Mouse (Mus musculus) midbrain, embryonic 13.5 days (tissue): ENCODE results near the gene Cyp2e1. TPM values are rescaled to one million over a fixed set of nuclear protein-coding genes. Genes with fewer than 3 reads are reported as not detected.

ENCODE experiments used
- ATAC-seq: fragments of 200-750 bp; cut with Nextera tagmentation; 2 replicates; pipeline ENCODE4 v1.8.0; 2017; ENCODE audit warnings: mild to moderate bottlenecking, moderate TSS enrichment, moderate library complexity
- H3K27ac ChIP-seq: fragments of 300-500 bp; sonication (generic); 2 replicates; pipeline ENCODE4 v1.5.1; 2015; ENCODE audit warnings: inconsistent platforms, mild to moderate bottlenecking, moderate library complexity
- H3K27me3 ChIP-seq: fragments of 300-500 bp; sonication (generic); 2 replicates; pipeline ENCODE4 v1.6.1; 2015; ENCODE audit warnings: mild to moderate bottlenecking, inconsistent platforms
- H3K36me3 ChIP-seq: fragments of 300-500 bp; sonication (generic); 2 replicates; pipeline ENCODE4 v1.6.1; 2015; ENCODE audit warnings: mild to moderate bottlenecking, inconsistent platforms
- H3K4me1 ChIP-seq: fragments of 300-500 bp; sonication (generic); replicated peaks from 2 replicates; pipeline ENCODE4 v1.6.1; 2015; ENCODE audit warnings: inconsistent platforms
- H3K4me2 ChIP-seq: fragments of 300-500 bp; sonication (generic); replicated peaks from 2 replicates; pipeline ENCODE4 v1.6.1; 2015; ENCODE audit warnings: moderate library complexity, mild to moderate bottlenecking, inconsistent platforms
- H3K4me3 ChIP-seq: fragments of 300-500 bp; sonication (generic); replicated peaks from 2 replicates; pipeline ENCODE4 v1.5.1; 2015; ENCODE audit warnings: mild to moderate bottlenecking, inconsistent platforms
- H3K9ac ChIP-seq: fragments of 300-500 bp; sonication (generic); replicated peaks from 2 replicates; pipeline ENCODE4 v1.6.1; 2015; ENCODE audit warnings: mild to moderate bottlenecking, inconsistent platforms
- H3K9me3 ChIP-seq: fragments of 300-500 bp; sonication (generic); 2 replicates; pipeline ENCODE4 v1.6.1; 2016; ENCODE audit warnings: mild to moderate bottlenecking, inconsistent platforms
- WGBS: fragments of 180-500 bp; shearing (Covaris S2); methylation state at CpG from one replicate; pipeline ENCODE4 v1.1.7; 2015; 5-methylcytosine and 5-hydroxymethylcytosine counted together
- polyA plus RNA-seq: library from polyadenylated mRNA; unstranded; fragments of >200 nt; fragmentation: Nextera tagmentation; extraction: Ambion mirVana; gene quantifications from 2 replicates; pipeline ENCODE4 v1.2.1, GENCODE M21; 2015

Cyp2e1 gene
- polyA plus RNA-seq, 1 experiment from 2014 or later, result not detected

DNA sequence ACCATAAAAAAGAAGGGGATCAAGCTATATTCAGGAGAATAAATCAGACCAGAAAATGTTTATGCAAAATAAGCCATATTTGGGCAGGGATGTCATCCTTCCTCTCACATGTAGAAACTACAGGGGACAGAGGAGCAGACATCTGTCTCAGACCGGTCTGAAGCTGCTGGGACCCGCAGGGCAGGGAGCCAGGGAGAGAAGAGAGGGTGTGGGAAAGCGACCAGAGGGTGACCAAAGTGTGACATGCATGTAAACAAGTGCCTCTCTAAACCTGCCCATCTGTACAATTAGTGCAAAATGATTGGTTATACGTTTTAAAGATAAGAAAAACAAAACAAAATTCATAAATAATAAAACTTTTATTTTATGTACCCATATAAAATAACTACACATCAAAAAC, 56.6 kb downstream of the Cyp2e1 start:
- Histone ChIP-seq H3K36me3 (0 out of 2 replicates have a peak, but pooled peaks cover 9% of the 10 kb centered on the region), H3K4me2 (peak overlapping the region; percentile 37), H3K4me3 (no peak overlapping the region), H3K9ac (no peak overlapping the region), H3K9me3 (no peaks in the 10 kb centered on the region), H3K27me3 (no peaks in the 10 kb centered on the region), H3K4me1 (peaks cover 20% of the 10 kb centered on the region; the same call in 1 of the 2 replicates), H3K27ac (no peak overlapping the region)
- ATAC-seq, result no peak
- WGBS, result 66% methylated on average over 4 of the region's 4 CpGs

DNA sequence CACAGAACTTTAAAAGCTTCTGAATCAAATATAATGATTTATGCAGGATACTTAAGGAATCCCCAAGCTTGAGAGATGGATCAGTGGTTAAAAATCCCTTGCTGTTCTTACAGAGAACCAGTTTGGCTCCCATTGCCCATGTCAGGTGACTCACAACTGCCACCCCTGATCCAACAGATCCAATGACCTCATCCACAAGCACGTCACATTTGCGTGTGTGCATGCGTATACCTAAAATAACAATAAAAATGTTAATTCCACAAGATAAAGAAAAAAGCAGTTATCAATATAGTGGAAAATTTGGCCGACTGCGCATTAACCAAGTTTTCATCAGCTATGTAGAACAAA, 57.7 kb downstream of the Cyp2e1 start:
- peak overlapping the region; percentile 90 for H3K27ac ChIP-seq
- peak; percentile 71 for ATAC-seq
- peak overlapping the region; percentile 82 for H3K9ac ChIP-seq
- H3K4me2 ChIP-seq, result peak overlapping the region; percentile 70
- no peaks in the 10 kb centered on the region for H3K9me3 ChIP-seq
- H3K27me3 ChIP-seq, result no peaks in the 10 kb centered on the region
- WGBS, result 46% methylated on average over 5 of the region's 5 CpGs
- peaks cover 20% of the 10 kb centered on the region; the same call in 1 of the 2 replicates for H3K4me1 ChIP-seq
- H3K36me3 ChIP-seq, result 0 out of 2 replicates have a peak, but pooled peaks cover 9% of the 10 kb centered on the region
- peak overlapping the region; percentile 66 for H3K4me3 ChIP-seq

DNA sequence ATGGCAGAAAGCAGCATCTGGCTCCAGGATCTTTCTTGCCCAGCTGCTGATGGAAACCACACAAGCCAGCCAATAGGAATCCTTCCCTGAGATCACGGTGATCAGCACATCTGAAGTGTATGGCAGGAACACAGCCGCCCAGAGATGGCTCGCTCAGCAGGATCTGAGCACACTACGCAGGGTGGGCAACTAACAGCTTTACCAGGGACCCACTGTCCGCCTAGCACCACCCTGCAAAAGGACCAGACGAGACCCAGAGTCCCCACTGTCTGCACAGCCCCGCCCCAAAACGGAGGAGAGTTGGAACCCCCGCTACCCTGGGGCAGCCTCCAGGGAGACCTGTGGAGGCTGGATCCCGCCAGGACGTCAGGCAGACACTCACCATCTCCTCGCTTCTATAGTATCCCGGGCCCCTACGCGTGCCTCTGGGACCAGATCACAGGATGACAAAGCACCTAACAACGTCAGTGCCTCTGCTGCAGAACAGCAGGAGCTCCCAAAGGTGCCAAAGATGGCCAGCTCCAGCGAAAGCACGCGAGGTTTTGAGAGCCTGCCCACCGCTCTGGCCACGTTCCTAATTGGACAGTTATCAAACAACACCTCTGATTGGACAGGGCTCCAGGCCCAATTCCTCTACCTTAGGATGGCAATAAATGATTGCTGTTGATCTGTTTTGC, 58.3 kb downstream of the Cyp2e1 start, which contains the start of gene Zfp941:
Gene Zfp941 (minus strand): TSS at position 526 of the 677 bp plus-strand sequence.
- WGBS, result 1% methylated on average over 21 of the region's 21 CpGs
- no peaks in the 10 kb centered on the region for H3K27me3 ChIP-seq

DNA sequence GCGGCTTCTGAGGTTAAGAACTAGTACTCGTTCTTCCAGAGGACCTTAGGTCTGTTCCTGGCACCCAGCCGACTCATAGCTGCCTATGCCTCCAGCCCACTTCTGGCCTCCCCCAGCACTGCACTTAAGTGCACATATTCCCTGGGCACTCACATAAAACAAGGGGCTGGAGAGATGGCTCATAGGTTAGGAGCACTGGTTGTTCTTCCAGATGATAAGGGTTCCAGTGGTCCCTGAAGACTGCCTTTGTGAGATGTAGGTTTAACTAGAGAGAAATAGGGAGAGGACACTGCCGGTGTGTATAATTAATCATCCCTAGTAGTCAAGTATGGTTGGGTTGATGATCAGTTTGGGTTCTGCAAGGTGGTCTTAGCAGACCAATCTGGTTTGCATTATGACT, 59.2 kb downstream of the Cyp2e1 start:
- H3K36me3 ChIP-seq, result 0 out of 2 replicates have a peak, but pooled peaks cover 5% of the 10 kb centered on the region
- H3K27ac ChIP-seq, result no peak overlapping the region
- no peaks in the 10 kb centered on the region for H3K9me3 ChIP-seq
- WGBS, result 91% methylated on average over 4 of the region's 4 CpGs
- H3K4me2 ChIP-seq, result no peak overlapping the region
- H3K9ac ChIP-seq, result no peak overlapping the region
- H3K4me3 ChIP-seq, result no peak overlapping the region
- no peaks in the 10 kb centered on the region for H3K27me3 ChIP-seq
- no peak for ATAC-seq
- H3K4me1 ChIP-seq, result peaks cover 16% of the 10 kb centered on the region; the same call in 1 of the 2 replicates

More for the DNA sequence above, 58.3 kb downstream of the Cyp2e1 start, which contains the start of gene Zfp941:
- H3K9ac ChIP-seq, result peak within 1 kb of the TSS; percentile 82
- H3K4me3 ChIP-seq, result peak within 1 kb of the TSS; percentile 66
- peak within 1 kb of the TSS; percentile 70 for H3K4me2 ChIP-seq
- peak within 1 kb of the TSS; percentile 90 for H3K27ac ChIP-seq
- H3K9me3 ChIP-seq, result no peaks in the 10 kb centered on the region
- 0 out of 2 replicates have a peak, but pooled peaks cover 9% of the 10 kb centered on the region for H3K36me3 ChIP-seq
- ATAC-seq, result peak; percentile 94
- H3K4me1 ChIP-seq, result peaks cover 19% of the 10 kb centered on the region; the same call in 1 of the 2 replicates

Other genes with a start within 250 kb of the Cyp2e1 start
- not detected in 2 replicates for gene Olfr538, start 195.9 kb upstream of the Cyp2e1 start, polyA plus RNA-seq
- gene Olfr46, start 162.5 kb upstream of the Cyp2e1 start, polyA plus RNA-seq, result 0.01 and 0.03 TPM in 2 replicates
- gene Olfr61, start 134.8 kb upstream of the Cyp2e1 start, polyA plus RNA-seq, result not detected in 2 replicates
- not detected in 2 replicates for gene Olfr53, start 117.3 kb upstream of the Cyp2e1 start, polyA plus RNA-seq
- 0.01 TPM in 1 of 2 replicates, not detected in the other for gene Olfr539, start 103.8 kb upstream of the Cyp2e1 start, polyA plus RNA-seq
- gene Olfr45, start 81.8 kb upstream of the Cyp2e1 start, polyA plus RNA-seq, result not detected in 2 replicates
- not detected in 2 replicates for gene Olfr541, start 66.5 kb upstream of the Cyp2e1 start, polyA plus RNA-seq
- gene Syce1, start 24.1 kb downstream of the Cyp2e1 start, polyA plus RNA-seq, result 0.22 and 0.24 TPM in 2 replicates
- 20.4 and 24.4 TPM in 2 replicates for gene Zfp941, start 58.4 kb downstream of the Cyp2e1 start, polyA plus RNA-seq
- not detected in 2 replicates for gene Urah, start 71.3 kb downstream of the Cyp2e1 start, polyA plus RNA-seq
- gene Scgb1c1, start 81.8 kb downstream of the Cyp2e1 start, polyA plus RNA-seq, result not detected in 2 replicates
- 0.13 TPM in 1 of 2 replicates, not detected in the other for gene Odf3, start 84.1 kb downstream of the Cyp2e1 start, polyA plus RNA-seq
- not detected in 2 replicates for gene Gm45785, start 92.6 kb downstream of the Cyp2e1 start, polyA plus RNA-seq
- 89.3 and 98.1 TPM in 2 replicates for gene Ric8a, start 93.2 kb downstream of the Cyp2e1 start, polyA plus RNA-seq
- 37.7 and 38.0 TPM in 2 replicates for gene Bet1l, start 93.8 kb downstream of the Cyp2e1 start, polyA plus RNA-seq
- gene Psmd13, start 118.2 kb downstream of the Cyp2e1 start, polyA plus RNA-seq, result 287 and 302 TPM in 2 replicates
- 40.7 and 42.1 TPM in 2 replicates for gene Sirt3, start 118.6 kb downstream of the Cyp2e1 start, polyA plus RNA-seq
- not detected in 2 replicates for gene Cox8b, start 136.7 kb downstream of the Cyp2e1 start, polyA plus RNA-seq
- gene Nlrp6, start 157.2 kb downstream of the Cyp2e1 start, polyA plus RNA-seq, result 0.17 and 0.18 TPM in 2 replicates
- 8.4 and 8.7 TPM in 2 replicates for gene Pgghg, start 177.7 kb downstream of the Cyp2e1 start, polyA plus RNA-seq
- 0.22 and 0.27 TPM in 2 replicates for gene Ifitm5, start 186.6 kb downstream of the Cyp2e1 start, polyA plus RNA-seq
- not detected in 2 replicates for gene Gm45717, start 192.2 kb downstream of the Cyp2e1 start, polyA plus RNA-seq
- 125 and 144 TPM in 2 replicates for gene Ifitm2, start 192.2 kb downstream of the Cyp2e1 start, polyA plus RNA-seq
- gene Ifitm1, start 203.5 kb downstream of the Cyp2e1 start, polyA plus RNA-seq, result 10.2 and 10.3 TPM in 2 replicates
- gene Ifitm3, start 247.0 kb downstream of the Cyp2e1 start, polyA plus RNA-seq, result 22.6 and 26.2 TPM in 2 replicates